Mouse (Mus musculus) midbrain, postnatal 0 days (tissue): ENCODE measurements around the gene Oaz3. TPM values are rescaled to one million over a fixed set of nuclear protein-coding genes. Genes with fewer than 3 reads are reported as not detected.

Experiments used
- ATAC-seq: fragments of 200-750 bp; cut with Nextera tagmentation; 2 replicates; pipeline ENCODE4 v1.8.0; 2017; ENCODE audit warnings: moderate number of reproducible peaks, mild to moderate bottlenecking, moderate TSS enrichment, moderate library complexity; ENCODE audit not compliant: low FRiP score
- DNase-seq: peaks from one replicate; pipeline ENCODE4 v3.0.0-alpha.2; 2015; ENCODE audit warnings: low spot score
- H3K27ac ChIP-seq: fragments of 300-500 bp; sonication (generic); 2 replicates; pipeline ENCODE4 v1.5.1; 2014; ENCODE audit warnings: low read depth, mild to moderate bottlenecking, low read length, mixed read lengths
- H3K27me3 ChIP-seq: fragments of 300-500 bp; sonication (generic); 2 replicates; pipeline ENCODE4 v1.6.1; 2014; ENCODE audit warnings: low read length, control low read depth, mixed read lengths; ENCODE audit not compliant: insufficient read depth
- H3K36me3 ChIP-seq: fragments of 300-500 bp; sonication (generic); 2 replicates; pipeline ENCODE4 v1.6.1; 2014; ENCODE audit warnings: low read length, control low read depth, mixed read lengths; ENCODE audit not compliant: insufficient read depth
- H3K4me1 ChIP-seq: fragments of 300-500 bp; sonication (generic); 2 replicates; pipeline ENCODE4 v1.6.1; 2014; ENCODE audit warnings: mild to moderate bottlenecking, control low read depth, antibody characterized with exemption, low read length, mixed read lengths; ENCODE audit not compliant: insufficient read depth
- H3K4me2 ChIP-seq: fragments of 300-500 bp; sonication (generic); 2 replicates; pipeline ENCODE4 v1.6.1; 2014; ENCODE audit warnings: low read depth, mild to moderate bottlenecking, low read length, mixed read lengths; ENCODE audit not compliant: poor library complexity, severe bottlenecking
- H3K4me3 ChIP-seq: fragments of 300-500 bp; sonication (generic); 2 replicates; pipeline ENCODE4 v1.5.1; 2014; ENCODE audit warnings: low read depth, mild to moderate bottlenecking, low read length, moderate library complexity
- H3K9ac ChIP-seq: fragments of 300-500 bp; sonication (generic); replicated peaks from 2 replicates; pipeline ENCODE4 v1.6.1; 2014; ENCODE audit warnings: mild to moderate bottlenecking, low read length, moderate library complexity, mixed read lengths; ENCODE audit not compliant: poor library complexity, severe bottlenecking
- H3K9me3 ChIP-seq: fragments of 300-500 bp; sonication (generic); 2 replicates; pipeline ENCODE4 v1.6.1; 2016; ENCODE audit warnings: low read length, control low read depth
- CTCF ChIP-seq: IDR thresholded peaks from 2 replicates; pipeline ENCODE4 v1.5.1; 2016; ENCODE audit warnings: antibody characterized with exemption, mild to moderate bottlenecking
- WGBS: fragments of 180-500 bp; shearing (Covaris S2); extraction: QIAGEN DNeasy Blood & Tissue Kit; methylation state at CpG from one replicate; pipeline ENCODE4 v1.1.7; 2014; 5-methylcytosine and 5-hydroxymethylcytosine counted together
- polyA plus RNA-seq: library from polyadenylated mRNA; unstranded; fragments of >200 nt; fragmentation: Nextera tagmentation; extraction: Ambion mirVana; gene quantifications from 2 replicates; pipeline ENCODE4 v1.2.1, GENCODE M21; 2015
- total RNA-seq: library from RNA; depleted of rRNA; stranded (reverse); fragments of >200 nt; gene quantifications from 2 replicates; pipeline ENCODE4 v1.2.3, GENCODE M21; 2014; rRNA removed

Gene Oaz3
- total RNA-seq (not detected in 2 replicates), polyA plus RNA-seq (0.68 and 1.1 TPM in 2 replicates)

GRCm38 (mm10) chr3:94443597-94443964 lies at the start of gene Oaz3:
Oaz3 (minus strand) TSS chr3:94443915.
- peak within 1 kb of the TSS; percentile 66 for H3K9ac ChIP-seq
- no peak for TF ChIP-seq CTCF
- under 1% methylated on average over 24 of the region's 24 CpGs for WGBS
- no peaks in the 10 kb centered on the region for H3K27me3 ChIP-seq
- H3K4me3 ChIP-seq = peak within 1 kb of the TSS; percentile 63
- DNase-seq (no peak), ATAC-seq (peak; percentile 55)
- H3K9me3 ChIP-seq = no peaks in the 10 kb centered on the region
- H3K4me1 ChIP-seq = no peaks in the 10 kb centered on the region
- peaks cover 27% of the 10 kb centered on the region for H3K36me3 ChIP-seq
- H3K4me2 ChIP-seq = peak within 1 kb of the TSS; percentile 91
- peak within 1 kb of the TSS; percentile 52; the same call in 1 of the 2 replicates for H3K27ac ChIP-seq

- Histone ChIP-seq H3K27ac (no peak overlapping the region), H3K4me3 (no peak overlapping the region), H3K4me1 (peaks cover 21% of the 10 kb centered on the region), H3K9me3 (no peaks in the 10 kb centered on the region), H3K4me2 (no peak overlapping the region), H3K36me3 (peaks cover 50% of the 10 kb centered on the region), H3K27me3 (no peaks in the 10 kb centered on the region), H3K9ac (no peak overlapping the region)
- WGBS = 85% methylated on average over 6 of the region's 6 CpGs
- ATAC-seq (no peak), DNase-seq (no peak)
- no peak for TF ChIP-seq CTCF
Observed at GRCm38 (mm10) chr3:94487581-94487980, 43.9 kb upstream of the Oaz3 start.

DNA sequence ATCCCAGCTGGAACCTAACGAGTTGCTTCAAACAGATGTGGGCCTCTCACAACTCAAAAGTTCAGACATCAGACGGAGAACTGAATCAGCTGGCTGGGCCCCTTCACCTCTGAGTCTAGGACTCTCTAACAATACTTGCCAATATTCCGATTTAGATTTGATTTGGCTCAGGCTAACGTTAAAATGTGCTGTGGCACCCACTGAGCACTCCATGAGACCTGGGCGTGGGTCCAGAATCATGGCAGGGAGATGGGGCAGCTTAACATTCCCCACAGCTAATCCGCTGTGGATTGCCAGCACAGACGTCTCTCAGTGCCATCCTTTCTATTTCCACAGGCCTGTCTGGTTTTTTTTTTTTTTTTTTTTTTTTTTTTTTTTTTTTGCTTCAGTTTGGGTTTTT lies 42.2 kb upstream of the Oaz3 start:
- Histone ChIP-seq H3K4me2 (no peak overlapping the region), H3K36me3 (peaks cover 42% of the 10 kb centered on the region)
- 39% methylated on average over 7 of the region's 7 CpGs for WGBS

GRCm38 (mm10) chr3:94483790-94484439 lies 40.2 kb upstream of the Oaz3 start:
- WGBS = 5% methylated on average over 20 of the region's 20 CpGs
- peaks cover 27% of the 10 kb centered on the region for H3K36me3 ChIP-seq

More for the DNA sequence above, 42.2 kb upstream of the Oaz3 start:
- H3K9ac ChIP-seq = no peak overlapping the region
- no peaks in the 10 kb centered on the region for H3K27me3 ChIP-seq
- DNase-seq (no peak), ATAC-seq (no peak)
- no peak for TF ChIP-seq CTCF
- H3K9me3 ChIP-seq = no peaks in the 10 kb centered on the region
- no peak overlapping the region for H3K4me3 ChIP-seq
- 0 out of 2 replicates have a peak overlapping the region, but pooled peaks have one; percentile 21 for H3K27ac ChIP-seq
- peaks cover 32% of the 10 kb centered on the region for H3K4me1 ChIP-seq

DNA sequence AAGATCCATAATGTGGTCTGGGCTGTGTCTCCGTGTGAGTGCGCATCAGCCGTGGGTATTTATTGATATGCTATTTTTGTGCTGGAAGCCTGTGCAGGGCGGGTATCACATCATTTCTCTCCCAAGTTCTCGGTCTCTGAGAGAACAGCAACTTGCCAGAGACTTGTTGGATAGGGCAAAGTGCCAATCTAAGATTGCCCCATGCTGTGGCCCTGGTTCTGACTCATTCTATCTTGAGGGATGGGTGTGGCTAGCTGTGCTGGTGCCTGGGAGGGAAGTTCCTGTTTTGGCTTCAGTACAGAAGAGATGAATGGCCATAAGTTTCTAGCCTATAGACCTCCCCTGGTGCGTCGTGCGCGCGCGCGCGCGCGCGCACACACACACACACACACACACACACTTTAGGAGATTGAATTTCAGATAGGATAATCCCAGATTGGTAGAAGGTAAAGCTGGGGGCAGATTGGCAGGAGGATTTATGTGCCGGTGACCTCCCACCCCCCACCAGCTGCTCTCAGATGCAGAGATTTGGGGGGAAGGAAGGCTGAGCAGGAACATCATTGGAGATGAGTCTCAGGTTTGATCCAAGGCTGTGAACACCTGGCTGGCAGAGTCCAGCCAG lies 39.2 kb upstream of the Oaz3 start:
- H3K27me3 ChIP-seq = no peaks in the 10 kb centered on the region
- H3K9ac ChIP-seq = no peak overlapping the region
- peak overlapping the region; percentile 83; the same call in 1 of the 2 replicates for H3K27ac ChIP-seq
- ATAC-seq (no peak), DNase-seq (no peak)
- peaks cover 40% of the 10 kb centered on the region for H3K4me1 ChIP-seq
- H3K4me3 ChIP-seq = no peak overlapping the region
- TF ChIP-seq CTCF = no peak
- 84% methylated on average over 17 of the region's 17 CpGs for WGBS
- no peak overlapping the region for H3K4me2 ChIP-seq
- peaks cover 19% of the 10 kb centered on the region for H3K36me3 ChIP-seq
- H3K9me3 ChIP-seq = no peaks in the 10 kb centered on the region

More at GRCm38 (mm10) chr3:94483790-94484439, 40.2 kb upstream of the Oaz3 start:
- peak overlapping the region; percentile 52; the same call in 1 of the 2 replicates for H3K9ac ChIP-seq
- H3K27ac ChIP-seq = peak overlapping the region; percentile 83
- H3K4me2 ChIP-seq = peak overlapping the region; percentile 48
- H3K4me3 ChIP-seq = peak overlapping the region; percentile 15; the same call in 1 of the 2 replicates
- H3K4me1 ChIP-seq = peaks cover 40% of the 10 kb centered on the region
- peak; percentile 96 for DNase-seq
- no peak for TF ChIP-seq CTCF
- ATAC-seq = peak; percentile 86
- no peaks in the 10 kb centered on the region for H3K9me3 ChIP-seq
- no peaks in the 10 kb centered on the region for H3K27me3 ChIP-seq

DNA sequence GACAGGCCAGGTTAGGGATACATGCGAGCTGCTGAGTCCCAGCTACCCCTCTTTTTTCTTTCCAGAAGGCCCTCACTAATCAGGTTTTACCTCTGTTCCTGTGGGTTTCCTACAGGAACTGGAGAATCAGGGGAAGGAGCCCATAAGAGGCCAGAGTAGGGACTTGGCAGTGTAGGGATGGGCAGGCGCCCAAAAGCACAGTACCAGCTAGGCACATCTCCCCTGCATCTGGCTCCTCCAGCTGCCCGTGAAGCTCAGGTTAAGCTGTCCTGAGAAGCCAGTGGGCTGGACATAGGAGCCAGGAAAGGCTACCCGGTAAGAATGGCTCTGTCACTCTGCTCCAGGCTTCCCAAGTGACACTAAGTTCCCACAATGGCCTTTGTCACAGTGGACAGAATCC lies 37.7 kb upstream of the Oaz3 start:
- Histone ChIP-seq H3K36me3 (peaks cover 5% of the 10 kb centered on the region), H3K27me3 (no peaks in the 10 kb centered on the region), H3K4me3 (no peak overlapping the region), H3K9ac (no peak overlapping the region), H3K4me1 (peaks cover 40% of the 10 kb centered on the region), H3K4me2 (no peak overlapping the region), H3K9me3 (no peaks in the 10 kb centered on the region), H3K27ac (0 out of 2 replicates have a peak overlapping the region, but pooled peaks have one; percentile 26)
- TF ChIP-seq CTCF = no peak
- ATAC-seq = no peak
- DNase-seq = no peak
- WGBS = 68% methylated on average over 4 of the region's 4 CpGs
